Mouse (Mus musculus) liver, embryonic 16.5 days (tissue): Measurements from ENCODE around the gene Cetn4. TPM values are rescaled to one million over a fixed set of nuclear protein-coding genes. Genes with fewer than 3 reads are reported as not detected.

Experiments
- ATAC-seq: fragments of 200-750 bp; cut with Nextera tagmentation; 2 replicates; pipeline ENCODE4 v1.8.0; 2017; ENCODE audit warnings: low read depth, mild to moderate bottlenecking, moderate number of reproducible peaks, moderate library complexity
- H3K27ac ChIP-seq: fragments of 300-500 bp; sonication (generic); 2 replicates; pipeline ENCODE4 v1.5.1; 2014; ENCODE audit warnings: mild to moderate bottlenecking, low read length
- H3K27me3 ChIP-seq: fragments of 300-500 bp; sonication (generic); 2 replicates; pipeline ENCODE4 v1.6.1; 2014; ENCODE audit warnings: low read depth, low read length, mixed read lengths; ENCODE audit not compliant: control insufficient read depth, insufficient read depth
- H3K36me3 ChIP-seq: fragments of 300-500 bp; sonication (generic); 2 replicates; pipeline ENCODE4 v1.6.1; 2014; ENCODE audit warnings: mild to moderate bottlenecking; ENCODE audit not compliant: control insufficient read depth, insufficient read depth
- H3K4me1 ChIP-seq: fragments of 300-500 bp; sonication (generic); 2 replicates; pipeline ENCODE4 v1.6.1; 2014; ENCODE audit warnings: low read depth, low read length, mixed read lengths; ENCODE audit not compliant: control insufficient read depth
- H3K4me2 ChIP-seq: fragments of 300-500 bp; sonication (generic); 2 replicates; pipeline ENCODE4 v1.6.1; 2014; ENCODE audit warnings: low read depth, low read length, mixed read lengths
- H3K4me3 ChIP-seq: fragments of 300-500 bp; sonication (generic); 2 replicates; pipeline ENCODE4 v1.5.1; 2014; ENCODE audit warnings: low read depth, mild to moderate bottlenecking, low read length
- H3K9ac ChIP-seq: fragments of 300-500 bp; sonication (generic); 2 replicates; pipeline ENCODE4 v1.6.1; 2014; ENCODE audit warnings: low read depth, low read length
- H3K9me3 ChIP-seq: fragments of 300-500 bp; sonication (generic); replicated peaks from 2 replicates; pipeline ENCODE4 v1.6.1; 2016; ENCODE audit warnings: low read length; ENCODE audit not compliant: control insufficient read depth
- WGBS: fragments of 180-500 bp; shearing (Covaris S2); extraction: QIAGEN DNeasy Blood & Tissue Kit; methylation state at CpG from one replicate; pipeline ENCODE4 v1.1.7; 2014; ENCODE audit not compliant: insufficient replicate concordance; 5-methylcytosine and 5-hydroxymethylcytosine counted together
- polyA plus RNA-seq: library from polyadenylated mRNA; unstranded; fragments of >200 nt; fragmentation: Nextera tagmentation; extraction: Ambion mirVana; gene quantifications from 2 replicates; pipeline ENCODE4 v1.2.1, GENCODE M21; 2015

The Cetn4 gene
- polyA plus RNA-seq, 1 experiment from 2014 or later: 1.1 TPM

DNA sequence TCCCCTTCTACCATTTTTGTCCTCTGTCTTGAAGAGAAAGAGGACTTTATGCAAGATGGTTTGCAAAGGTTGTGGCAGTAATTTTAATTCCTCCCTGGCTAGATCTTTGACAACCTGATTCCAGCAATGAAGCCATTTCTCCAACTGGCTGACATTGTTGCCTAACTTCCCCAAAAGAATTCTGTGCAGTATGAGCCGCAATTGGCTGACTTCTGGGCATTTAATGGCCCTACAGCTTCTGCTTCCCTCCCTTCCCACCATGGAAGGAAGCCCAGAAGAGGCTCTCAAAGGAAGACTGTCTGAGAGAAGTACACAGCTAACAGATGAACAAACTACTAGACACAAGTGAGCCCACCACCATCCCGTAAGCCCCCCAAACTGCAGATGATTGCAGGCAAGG, 23.3 kb downstream of the Cetn4 start:
- no peaks in the 10 kb centered on the region for H3K27me3 ChIP-seq
- no peak overlapping the region for H3K4me3 ChIP-seq
- H3K36me3 ChIP-seq: no peaks in the 10 kb centered on the region
- H3K4me2 ChIP-seq: no peak overlapping the region
- H3K9me3 ChIP-seq: no peaks in the 10 kb centered on the region
- H3K9ac ChIP-seq: no peak overlapping the region
- no peak overlapping the region for H3K27ac ChIP-seq
- 48% methylated on average over 2 of the region's 2 CpGs for WGBS
- no peaks in the 10 kb centered on the region for H3K4me1 ChIP-seq
- ATAC-seq: no peak

DNA sequence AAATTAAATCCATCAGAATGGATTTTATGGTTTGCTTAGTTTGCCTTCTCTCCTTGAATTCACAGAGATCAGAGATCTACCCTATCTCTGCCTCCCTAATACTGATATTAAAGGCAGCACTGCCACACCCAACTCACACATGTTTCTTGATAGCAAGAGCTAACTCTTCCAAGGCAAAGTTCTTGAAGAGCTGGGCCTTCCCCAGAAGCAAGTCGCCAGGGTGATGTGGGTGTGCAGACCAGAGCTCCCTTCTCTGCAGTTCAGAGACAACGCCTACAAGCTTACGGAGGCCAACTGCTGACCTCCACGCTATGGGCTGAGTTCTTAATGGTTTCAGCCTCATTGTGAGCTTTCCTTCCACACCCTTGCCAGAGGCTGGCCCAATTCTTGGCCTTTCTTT, 29.3 kb downstream of the Cetn4 start:
- H3K4me3 ChIP-seq: no peak overlapping the region
- H3K36me3 ChIP-seq: no peaks in the 10 kb centered on the region
- no peak overlapping the region for H3K27ac ChIP-seq
- peak; percentile 43; the same call in 1 of the 2 replicates for ATAC-seq
- no peak overlapping the region for H3K9ac ChIP-seq
- H3K9me3 ChIP-seq: no peaks in the 10 kb centered on the region
- WGBS: 24% methylated on average over 4 of the region's 4 CpGs
- no peak overlapping the region for H3K4me2 ChIP-seq
- no peaks in the 10 kb centered on the region for H3K27me3 ChIP-seq
- H3K4me1 ChIP-seq: peaks cover 6% of the 10 kb centered on the region; the same call in 1 of the 2 replicates

DNA sequence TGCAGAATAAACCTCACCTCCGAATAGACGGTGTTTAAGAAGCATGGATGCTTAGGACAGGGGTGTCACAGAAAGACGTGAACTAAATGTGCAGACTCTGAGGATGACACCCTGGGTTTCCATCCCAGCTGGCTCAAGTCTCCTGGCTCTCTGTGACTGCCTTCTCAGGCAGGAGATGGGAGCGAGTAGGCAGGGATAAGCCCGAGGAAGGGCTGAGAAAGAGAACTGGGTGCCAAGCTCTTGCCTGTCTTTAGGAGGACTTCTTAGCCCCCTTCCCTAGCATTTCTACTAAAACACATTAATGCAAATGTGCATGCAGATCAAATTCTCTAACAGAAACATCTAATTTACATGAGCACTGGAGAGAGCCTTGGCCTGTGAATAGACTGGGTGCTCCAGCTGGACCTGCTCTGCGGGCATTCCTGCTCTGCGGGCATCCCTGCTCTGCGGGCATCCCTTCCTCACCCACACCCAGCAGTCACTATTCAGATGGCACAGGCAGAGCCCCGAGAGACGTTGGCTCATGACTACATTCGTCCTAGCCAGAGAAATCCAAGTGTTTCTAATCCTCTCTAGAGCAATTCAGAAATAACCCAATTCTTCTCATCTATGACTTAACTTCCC, 30.1 kb downstream of the Cetn4 start:
- H3K4me2 ChIP-seq: no peak overlapping the region
- no peaks in the 10 kb centered on the region for H3K9me3 ChIP-seq
- H3K27me3 ChIP-seq: no peaks in the 10 kb centered on the region
- no peaks in the 10 kb centered on the region for H3K36me3 ChIP-seq
- no peak overlapping the region for H3K9ac ChIP-seq
- no peak overlapping the region for H3K4me3 ChIP-seq
- H3K4me1 ChIP-seq: peaks cover 6% of the 10 kb centered on the region; the same call in 1 of the 2 replicates
- ATAC-seq: no peak
- H3K27ac ChIP-seq: no peak overlapping the region
- WGBS: 82% methylated on average over 11 of the region's 11 CpGs

DNA sequence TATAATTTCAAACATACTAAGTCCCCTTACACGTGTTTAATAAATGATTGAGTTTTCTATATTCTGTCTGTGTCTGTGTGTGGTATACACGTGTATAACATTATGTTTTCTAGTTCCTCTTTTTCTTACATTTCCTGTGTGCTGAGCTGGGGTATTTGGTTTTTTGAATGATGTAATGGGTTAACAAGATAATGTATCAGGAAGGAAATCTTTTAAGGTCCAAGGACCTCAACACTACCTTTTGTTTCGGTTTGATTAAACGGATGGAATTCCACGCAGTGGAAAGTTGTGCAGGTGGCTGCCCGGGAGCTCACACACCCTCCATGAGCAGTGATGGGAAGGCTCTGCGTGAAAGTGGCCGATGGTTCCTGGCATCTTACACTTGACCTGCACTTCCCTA, 31.6 kb downstream of the Cetn4 start:
- Histone ChIP-seq H3K9ac (no peak overlapping the region), H3K4me2 (no peak overlapping the region), H3K36me3 (no peaks in the 10 kb centered on the region), H3K4me1 (peaks cover 6% of the 10 kb centered on the region; the same call in 1 of the 2 replicates), H3K9me3 (no peaks in the 10 kb centered on the region), H3K27ac (no peak overlapping the region), H3K4me3 (no peak overlapping the region), H3K27me3 (no peaks in the 10 kb centered on the region)
- ATAC-seq: no peak
- WGBS: 22% methylated on average over 8 of the region's 8 CpGs

DNA sequence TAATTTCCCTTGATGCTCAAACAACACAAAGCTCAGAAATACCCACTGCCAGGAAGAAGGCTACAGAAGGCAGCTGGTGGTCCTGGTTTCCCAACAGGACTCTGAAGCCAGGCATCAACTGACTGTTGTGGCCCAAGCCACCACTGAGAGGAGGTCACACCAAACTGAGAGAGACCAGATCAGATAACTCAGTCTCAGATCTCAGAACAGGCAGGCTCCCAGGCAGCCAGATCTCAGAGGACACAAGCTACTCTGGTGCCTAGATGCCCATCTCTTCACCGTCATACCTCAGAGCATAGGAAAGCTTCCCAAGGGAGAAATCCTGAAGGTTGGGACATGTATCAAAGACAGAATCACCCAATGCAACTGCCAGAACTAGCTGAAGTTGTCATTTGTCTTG, 32.3 kb downstream of the Cetn4 start:
- Histone ChIP-seq H3K27me3 (no peaks in the 10 kb centered on the region), H3K36me3 (no peaks in the 10 kb centered on the region), H3K9ac (no peak overlapping the region), H3K4me2 (no peak overlapping the region), H3K4me1 (peaks cover 6% of the 10 kb centered on the region; the same call in 1 of the 2 replicates), H3K27ac (no peak overlapping the region), H3K9me3 (no peaks in the 10 kb centered on the region), H3K4me3 (no peak overlapping the region)
- no peak for ATAC-seq
- WGBS: 58% methylated on average over 1 of the region's 1 CpGs

DNA sequence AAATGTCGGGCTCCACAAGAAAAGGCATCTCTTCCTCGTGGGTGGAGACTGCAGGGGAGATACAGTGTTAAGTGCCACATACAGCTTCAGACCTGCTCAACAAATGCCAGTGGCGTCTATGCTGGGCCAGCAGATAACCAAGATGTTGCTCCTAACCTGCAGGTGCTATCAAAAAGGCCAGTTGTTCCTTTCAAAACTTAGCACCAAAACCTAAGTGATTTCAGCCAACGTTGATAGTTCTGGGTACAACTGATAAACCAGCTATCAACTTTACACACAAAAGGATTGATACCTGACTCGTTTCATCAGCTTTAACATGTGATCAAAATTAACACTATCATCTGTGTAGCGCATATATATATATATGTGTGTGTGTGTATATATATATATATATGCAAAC, 37.8 kb downstream of the Cetn4 start:
- no peaks in the 10 kb centered on the region for H3K27me3 ChIP-seq
- H3K36me3 ChIP-seq: no peaks in the 10 kb centered on the region
- H3K27ac ChIP-seq: no peak overlapping the region
- peaks cover 6% of the 10 kb centered on the region for H3K4me1 ChIP-seq
- H3K9me3 ChIP-seq: no peaks in the 10 kb centered on the region
- H3K4me3 ChIP-seq: no peak overlapping the region
- H3K9ac ChIP-seq: no peak overlapping the region
- 23% methylated on average over 6 of the region's 6 CpGs for WGBS
- H3K4me2 ChIP-seq: no peak overlapping the region; the same call in 1 of the 2 replicates
- ATAC-seq: peak; percentile 91

DNA sequence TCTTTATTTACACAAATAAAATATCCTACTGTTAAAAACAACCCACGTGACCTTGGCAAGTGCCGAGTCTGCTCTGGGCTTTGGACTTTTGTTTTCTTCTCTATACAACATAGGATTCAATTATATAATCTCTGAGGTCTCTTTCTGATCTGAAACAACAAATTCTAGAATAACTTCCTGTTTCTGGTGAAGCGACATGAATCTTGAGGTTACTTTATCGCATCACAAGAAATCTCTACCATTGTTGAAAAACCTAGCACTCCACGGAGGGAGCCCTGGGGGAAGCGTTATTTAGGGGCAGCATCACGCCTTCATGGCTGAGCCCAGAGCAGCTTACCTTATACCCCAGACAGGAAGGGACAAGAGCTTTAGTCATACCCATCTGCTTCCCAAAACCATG, 39.4 kb downstream of the Cetn4 start:
- Histone ChIP-seq H3K27ac (no peak overlapping the region), H3K36me3 (no peaks in the 10 kb centered on the region), H3K4me2 (no peak overlapping the region), H3K27me3 (no peaks in the 10 kb centered on the region), H3K9me3 (no peaks in the 10 kb centered on the region), H3K4me1 (peaks cover 6% of the 10 kb centered on the region), H3K9ac (no peak overlapping the region), H3K4me3 (no peak overlapping the region)
- no peak for ATAC-seq
- WGBS: 42% methylated on average over 7 of the region's 7 CpGs

DNA sequence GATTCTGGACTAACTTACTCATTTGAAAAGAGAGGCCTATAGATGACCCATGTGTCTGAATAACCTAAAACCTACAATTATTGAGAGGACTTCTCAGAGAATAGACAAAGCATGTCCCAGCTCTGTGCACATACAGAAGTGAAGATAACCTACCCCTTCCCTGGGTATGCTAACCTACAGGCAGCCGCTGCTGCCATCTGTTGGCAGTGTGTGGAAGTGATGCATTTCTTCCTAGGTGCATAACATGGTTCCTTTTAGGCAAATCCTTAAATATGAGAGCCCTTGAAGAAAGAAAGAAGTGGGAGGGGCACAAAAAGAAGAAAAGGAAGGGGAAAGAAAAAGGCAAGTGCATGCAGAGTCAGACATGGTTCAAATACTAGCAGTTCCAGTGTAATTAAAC, 41.3 kb downstream of the Cetn4 start:
- Histone ChIP-seq H3K9me3 (no peaks in the 10 kb centered on the region), H3K4me2 (no peak overlapping the region), H3K36me3 (no peaks in the 10 kb centered on the region), H3K4me1 (peaks cover 6% of the 10 kb centered on the region), H3K9ac (no peak overlapping the region), H3K27me3 (no peaks in the 10 kb centered on the region), H3K27ac (no peak overlapping the region), H3K4me3 (no peak overlapping the region)
- no peak for ATAC-seq
- 0% methylated on average over 1 of the region's 1 CpGs for WGBS

DNA sequence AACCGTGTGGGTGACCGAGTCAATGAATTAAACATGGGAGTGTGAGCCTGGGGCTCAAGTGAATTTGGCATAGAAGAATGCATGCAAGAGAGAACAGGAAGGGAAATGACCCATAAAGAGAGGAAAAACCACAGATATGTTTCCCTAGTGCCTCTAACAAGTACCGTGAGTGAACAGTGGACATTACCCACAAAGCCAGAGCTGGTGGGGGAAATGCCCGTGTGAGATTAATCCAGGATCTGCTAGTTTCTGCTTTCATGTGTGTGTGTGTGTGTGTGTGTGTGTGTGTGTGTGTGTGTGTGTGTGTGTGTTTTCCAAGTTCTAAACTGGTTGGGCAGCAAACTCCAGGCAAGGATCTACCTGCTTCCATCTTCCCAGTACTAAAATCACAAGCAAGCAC, 42.6 kb downstream of the Cetn4 start:
- ATAC-seq: no peak
- no peaks in the 10 kb centered on the region for H3K36me3 ChIP-seq
- H3K9ac ChIP-seq: no peak overlapping the region
- H3K27ac ChIP-seq: no peak overlapping the region
- H3K27me3 ChIP-seq: no peaks in the 10 kb centered on the region
- H3K4me2 ChIP-seq: no peak overlapping the region
- H3K4me3 ChIP-seq: no peak overlapping the region
- H3K9me3 ChIP-seq: no peaks in the 10 kb centered on the region
- H3K4me1 ChIP-seq: peaks cover 6% of the 10 kb centered on the region
- WGBS: 55% methylated on average over 4 of the region's 4 CpGs
